Comparison of ENCODE assay signal across 9 mouse cellular contexts in genomic region chr8:128450390-128451032, GRCm38 (mm10).
A peak's percentile ranks its signal among the peaks of the same experiment; 100 is the strongest.
DNase-seq lines count a peak whose midpoint lies in the region; ATAC-seq and TF ChIP-seq lines count a peak whose summit lies in the region.
"Had no signal": no experiment of that assay in that cellular context is flagged by ENCODE, and none has a peak within 500 bp of the region (broad histone marks: within the 10 kb centered on the region; RNA-seq: fewer than 3 reads in every experiment).

No protein-coding gene starts in this region.

- no peak overlapping the region for H3K4me2 ChIP-seq in kidney, embryonic 15.5 days
- no peak overlapping the region for H3K4me2 ChIP-seq in embryonic facial prominence, embryonic 14.5 days (ENCODE audit: low read depth, low read length)
- no peak overlapping the region for H3K4me2 ChIP-seq in hindbrain, embryonic 14.5 days (replicated peaks)
- H3K4me2 ChIP-seq in midbrain, postnatal 0 days (ENCODE audit: low read depth, low read length, poor library complexity, severe bottlenecking): no peak overlapping the region

- TF ChIP-seq CTCF in midbrain, postnatal 0 days (IDR thresholded peaks at IDR 0.05): no peak

- peak overlapping the region; percentile 89 for H3K27ac ChIP-seq in kidney, embryonic 15.5 days
- no peak overlapping the region; the same call in 1 of the 2 replicates for H3K27ac ChIP-seq in embryonic facial prominence, embryonic 14.5 days (replicated peaks; ENCODE audit: low read depth, low read length)
- peak overlapping the region; percentile 63 for H3K27ac ChIP-seq in hindbrain, embryonic 14.5 days
- peak overlapping the region; percentile 39; the same call in 1 of the 2 replicates for H3K27ac ChIP-seq in midbrain, postnatal 0 days (ENCODE audit: low read depth, low read length)

- H3K27me3 ChIP-seq in kidney, embryonic 15.5 days: no peaks in the 10 kb centered on the region
- no peaks in the 10 kb centered on the region for H3K27me3 ChIP-seq in embryonic facial prominence, embryonic 14.5 days (replicated peaks; ENCODE audit: control insufficient read depth, insufficient read depth, low read length)
- H3K27me3 ChIP-seq in hindbrain, embryonic 14.5 days (ENCODE audit: control insufficient read depth, insufficient read depth, low read length): no peaks in the 10 kb centered on the region
- no peaks in the 10 kb centered on the region for H3K27me3 ChIP-seq in midbrain, postnatal 0 days (ENCODE audit: insufficient read depth, low read length)

- H3K4me3 ChIP-seq in kidney, embryonic 15.5 days (replicated peaks): no peak overlapping the region
- H3K4me3 ChIP-seq in embryonic facial prominence, embryonic 14.5 days (ENCODE audit: low read depth, low read length): no peak overlapping the region
- H3K4me3 ChIP-seq in hindbrain, embryonic 14.5 days (replicated peaks; ENCODE audit: low read length): no peak overlapping the region
- H3K4me3 ChIP-seq in midbrain, postnatal 0 days (ENCODE audit: low read depth, low read length): no peak overlapping the region

- peak; percentile 78 for ATAC-seq in kidney, embryonic 15.5 days (replicated peaks; ENCODE audit: low FRiP score)
- 0 out of 2 replicates have a peak, but pooled peaks have one; percentile 33 for ATAC-seq in embryonic facial prominence, embryonic 14.5 days (ENCODE audit: low read depth)
- ATAC-seq in hindbrain, embryonic 14.5 days (ENCODE audit: low FRiP score): peak; percentile 53
- no peak for ATAC-seq in midbrain, postnatal 0 days (ENCODE audit: low FRiP score)
- ATAC-seq in megakaryocyte-erythroid progenitor cell, adult 5-6 weeks (replicated peaks; ENCODE audit: low FRiP score, low TSS enrichment, poor library complexity, severe bottlenecking): no peak

- no peaks in the 10 kb centered on the region for H3K9me3 ChIP-seq in kidney, embryonic 15.5 days (replicated peaks)
- H3K9me3 ChIP-seq in embryonic facial prominence, embryonic 14.5 days (ENCODE audit: control insufficient read depth, low read length): no peaks in the 10 kb centered on the region
- no peaks in the 10 kb centered on the region for H3K9me3 ChIP-seq in hindbrain, embryonic 14.5 days (ENCODE audit: control insufficient read depth, low read length)
- no peaks in the 10 kb centered on the region for H3K9me3 ChIP-seq in midbrain, postnatal 0 days (ENCODE audit: low read length)

- H3K4me1 ChIP-seq in kidney, embryonic 15.5 days: peaks cover 25% of the 10 kb centered on the region
- H3K4me1 ChIP-seq in embryonic facial prominence, embryonic 14.5 days (ENCODE audit: control insufficient read depth, insufficient read depth, low read length): peaks cover 17% of the 10 kb centered on the region
- H3K4me1 ChIP-seq in hindbrain, embryonic 14.5 days (replicated peaks; ENCODE audit: control insufficient read depth, insufficient read depth, low read length): peaks cover 23% of the 10 kb centered on the region
- H3K4me1 ChIP-seq in midbrain, postnatal 0 days (ENCODE audit: insufficient read depth, low read length): peaks cover 3% of the 10 kb centered on the region; the same call in 1 of the 2 replicates

- peaks cover 31% of the 10 kb centered on the region for H3K36me3 ChIP-seq in kidney, embryonic 15.5 days
- 0 out of 2 replicates have a peak, but pooled peaks cover 10% of the 10 kb centered on the region for H3K36me3 ChIP-seq in embryonic facial prominence, embryonic 14.5 days (ENCODE audit: control insufficient read depth, insufficient read depth, low read length)
- H3K36me3 ChIP-seq in hindbrain, embryonic 14.5 days (replicated peaks; ENCODE audit: control insufficient read depth, insufficient read depth): peaks cover 11% of the 10 kb centered on the region; the same call in 1 of the 2 replicates
- no peaks in the 10 kb centered on the region for H3K36me3 ChIP-seq in midbrain, postnatal 0 days (ENCODE audit: insufficient read depth, low read length)

- DNase-seq in kidney, adult 18-20 months: no peak
- peak; percentile 34 for DNase-seq in embryonic facial prominence, embryonic 14.5 days (ENCODE audit: low spot score)
- no peak for DNase-seq in hindbrain, embryonic 14.5 days (ENCODE audit: low spot score)
- DNase-seq in midbrain, postnatal 0 days (ENCODE audit: low spot score): no peak
- DNase-seq in layer of hippocampus, postnatal 10 days (ENCODE audit: low spot score in 2 of 2): no peak
- no peak for DNase-seq in thymus, postnatal 4 days
- DNase-seq: gastrocnemius, postnatal 14 days had no signal

- 17% methylated on average over 9 of the region's 9 CpGs for WGBS in kidney, embryonic 15.5 days
- 62% methylated on average over 9 of the region's 9 CpGs for WGBS in embryonic facial prominence, embryonic 14.5 days
- 31% methylated on average over 9 of the region's 9 CpGs for WGBS in hindbrain, embryonic 14.5 days
- WGBS in midbrain, postnatal 0 days: 44% methylated on average over 9 of the region's 9 CpGs

- H3K9ac ChIP-seq in kidney, embryonic 15.5 days: no peak overlapping the region
- no peak overlapping the region for H3K9ac ChIP-seq in embryonic facial prominence, embryonic 14.5 days (ENCODE audit: low read depth, low read length)
- peak overlapping the region; percentile 22; the same call in 1 of the 2 replicates for H3K9ac ChIP-seq in hindbrain, embryonic 14.5 days
- peak overlapping the region; percentile 3; the same call in 1 of the 2 replicates for H3K9ac ChIP-seq in midbrain, postnatal 0 days (replicated peaks; ENCODE audit: low read length, poor library complexity, severe bottlenecking)

Comparison
In these comparisons a context has a peak if more than half of its experiments do, and no peak if none do; other contexts are left out.
1. ATAC-seq: peak in kidney, embryonic 15.5 days (single experiment), embryonic facial prominence, embryonic 14.5 days (single experiment) and hindbrain, embryonic 14.5 days (single experiment); none in midbrain, postnatal 0 days (single experiment) and megakaryocyte-erythroid progenitor cell, adult 5-6 weeks (single experiment).
2. H3K9ac ChIP-seq: peak in hindbrain, embryonic 14.5 days (single experiment) and midbrain, postnatal 0 days (single experiment); none in kidney, embryonic 15.5 days (single experiment) and embryonic facial prominence, embryonic 14.5 days (single experiment).